Mouse (Mus musculus): ENCODE results near the gene Ddc. TPM values are rescaled to one million over a fixed set of nuclear protein-coding genes. Genes with fewer than 3 reads are reported as not detected.

The Ddc gene
- polyA plus RNA-seq, 1 experiment from 2014 or later = 114 TPM

- Histone ChIP-seq H3K9me3 (ENCODE audit: control insufficient read depth, low read length) (no peaks in the 10 kb centered on the region), H3K9ac (ENCODE audit: low read length) (no peak overlapping the region), H3K4me3 (ENCODE audit: control insufficient read depth in 1 of 2, insufficient read depth in 1 of 2, low read depth in 1 of 2, low read length in 2 of 2) (no peak overlapping the region), H3K27me3 (ENCODE audit: control insufficient read depth, insufficient read depth, low read length) (no peaks in the 10 kb centered on the region), H3K4me1 (ENCODE audit: control insufficient read depth in 2 of 2, insufficient read depth in 2 of 2, low read length in 2 of 2) (peaks cover 42 to 84% of the 10 kb centered on the region in 2 experiments), H3K27ac (replicated peaks in 1 of 2; ENCODE audit: control insufficient read depth in 1 of 2, insufficient read depth in 1 of 2, low read depth in 2 of 2, low read length in 2 of 2) (peak overlapping the region; percentile 68 to 89; a peak in 2 of 4 replicates), H3K4me2 (ENCODE audit: low read length) (no peak overlapping the region), H3K36me3 (ENCODE audit: control insufficient read depth, insufficient read depth, low read length) (no peaks in the 10 kb centered on the region)
- no peak for ATAC-seq (ENCODE audit: insufficient number of reproducible peaks, insufficient read depth, low FRiP score, low read depth)
- 65% methylated on average over 3 of the region's 3 CpGs for WGBS
Measured at GRCm38 (mm10) chr11:11876366-11876765, 21.6 kb downstream of the Ddc start.

- H3K9me3 ChIP-seq (ENCODE audit: control insufficient read depth, low read length) = no peaks in the 10 kb centered on the region
- H3K27ac ChIP-seq (replicated peaks in 1 of 2; ENCODE audit: control insufficient read depth in 1 of 2, insufficient read depth in 1 of 2, low read depth in 2 of 2, low read length in 2 of 2) = peak overlapping the region; percentile 68 to 89
- no peak overlapping the region for H3K4me3 ChIP-seq (ENCODE audit: control insufficient read depth in 1 of 2, insufficient read depth in 1 of 2, low read depth in 1 of 2, low read length in 2 of 2)
- ATAC-seq (ENCODE audit: insufficient number of reproducible peaks, insufficient read depth, low FRiP score, low read depth) = peak; percentile 64; the same call in 1 of the 2 replicates
- no peaks in the 10 kb centered on the region for H3K27me3 ChIP-seq (ENCODE audit: control insufficient read depth, insufficient read depth, low read length)
- H3K4me1 ChIP-seq (ENCODE audit: control insufficient read depth in 2 of 2, insufficient read depth in 2 of 2, low read length in 2 of 2) = peaks cover 42 to 79% of the 10 kb centered on the region in 2 experiments
- peak overlapping the region; percentile 4 for H3K4me2 ChIP-seq (ENCODE audit: low read length)
- H3K9ac ChIP-seq (ENCODE audit: low read length) = 0 out of 2 replicates have a peak overlapping the region, but pooled peaks have one; percentile 10
- 4% methylated on average over 2 of the region's 2 CpGs for WGBS
- no peaks in the 10 kb centered on the region for H3K36me3 ChIP-seq (ENCODE audit: control insufficient read depth, insufficient read depth, low read length)
Measured at GRCm38 (mm10) chr11:11875230-11875629, 22.7 kb downstream of the Ddc start.

- Histone ChIP-seq H3K4me1 (ENCODE audit: control insufficient read depth in 2 of 2, insufficient read depth in 2 of 2, low read length in 2 of 2) (peaks cover 31 to 63% of the 10 kb centered on the region in 2 experiments), H3K9me3 (ENCODE audit: control insufficient read depth, low read length) (no peaks in the 10 kb centered on the region), H3K36me3 (ENCODE audit: control insufficient read depth, insufficient read depth, low read length) (no peaks in the 10 kb centered on the region), H3K9ac (ENCODE audit: low read length) (peak overlapping the region; percentile 49), H3K27me3 (ENCODE audit: control insufficient read depth, insufficient read depth, low read length) (no peaks in the 10 kb centered on the region), H3K27ac (replicated peaks in 1 of 2; ENCODE audit: control insufficient read depth in 1 of 2, insufficient read depth in 1 of 2, low read depth in 2 of 2, low read length in 2 of 2) (peak overlapping the region; percentile 55 to 89), H3K4me3 (ENCODE audit: control insufficient read depth in 1 of 2, insufficient read depth in 1 of 2, low read depth in 1 of 2, low read length in 2 of 2) (no peak overlapping the region), H3K4me2 (ENCODE audit: low read length) (no peak overlapping the region)
- ATAC-seq (ENCODE audit: insufficient number of reproducible peaks, insufficient read depth, low FRiP score, low read depth) = no peak; the same call in 1 of the 2 replicates
- 59% methylated on average over 20 of the region's 20 CpGs for WGBS
Measured at GRCm38 (mm10) chr11:11873023-11873908, 24.7 kb downstream of the Ddc start.

- peak overlapping the region; percentile 55 to 89 for H3K27ac ChIP-seq (replicated peaks in 1 of 2; ENCODE audit: control insufficient read depth in 1 of 2, insufficient read depth in 1 of 2, low read depth in 2 of 2, low read length in 2 of 2)
- WGBS = 30% methylated on average over 3 of the region's 3 CpGs
- no peaks in the 10 kb centered on the region for H3K27me3 ChIP-seq (ENCODE audit: control insufficient read depth, insufficient read depth, low read length)
- no peaks in the 10 kb centered on the region for H3K9me3 ChIP-seq (ENCODE audit: control insufficient read depth, low read length)
- no peak for ATAC-seq (ENCODE audit: insufficient number of reproducible peaks, insufficient read depth, low FRiP score, low read depth)
- no peak overlapping the region for H3K4me3 ChIP-seq (ENCODE audit: control insufficient read depth in 1 of 2, insufficient read depth in 1 of 2, low read depth in 1 of 2, low read length in 2 of 2)
- no peaks in the 10 kb centered on the region for H3K36me3 ChIP-seq (ENCODE audit: control insufficient read depth, insufficient read depth, low read length)
- H3K4me2 ChIP-seq (ENCODE audit: low read length) = no peak overlapping the region
- peaks cover 33 to 60% of the 10 kb centered on the region in 2 experiments for H3K4me1 ChIP-seq (ENCODE audit: control insufficient read depth in 2 of 2, insufficient read depth in 2 of 2, low read length in 2 of 2)
- no peak overlapping the region for H3K9ac ChIP-seq (ENCODE audit: low read length)
Measured at GRCm38 (mm10) chr11:11872140-11872795, 25.7 kb downstream of the Ddc start.

- Histone ChIP-seq H3K36me3 (ENCODE audit: control insufficient read depth, insufficient read depth, low read length) (no peaks in the 10 kb centered on the region), H3K4me1 (ENCODE audit: control insufficient read depth in 2 of 2, insufficient read depth in 2 of 2, low read length in 2 of 2) (peaks cover 35 to 60% of the 10 kb centered on the region in 2 experiments), H3K4me2 (ENCODE audit: low read length) (no peak overlapping the region), H3K4me3 (ENCODE audit: control insufficient read depth in 1 of 2, insufficient read depth in 1 of 2, low read depth in 1 of 2, low read length in 2 of 2) (no peak overlapping the region), H3K27ac (replicated peaks in 1 of 2; ENCODE audit: control insufficient read depth in 1 of 2, insufficient read depth in 1 of 2, low read depth in 2 of 2, low read length in 2 of 2) (peak overlapping the region; percentile 60 to 89), H3K9ac (ENCODE audit: low read length) (no peak overlapping the region), H3K9me3 (ENCODE audit: control insufficient read depth, low read length) (no peaks in the 10 kb centered on the region), H3K27me3 (ENCODE audit: control insufficient read depth, insufficient read depth, low read length) (no peaks in the 10 kb centered on the region)
- no peak for ATAC-seq (ENCODE audit: insufficient number of reproducible peaks, insufficient read depth, low FRiP score, low read depth)
- WGBS = 37% methylated on average over 5 of the region's 5 CpGs
Measured at GRCm38 (mm10) chr11:11871197-11871813, 26.6 kb downstream of the Ddc start.

- peaks cover 20 to 35% of the 10 kb centered on the region in 2 experiments for H3K4me1 ChIP-seq (ENCODE audit: control insufficient read depth in 2 of 2, insufficient read depth in 2 of 2, low read length in 2 of 2)
- H3K36me3 ChIP-seq (ENCODE audit: control insufficient read depth, insufficient read depth, low read length) = no peaks in the 10 kb centered on the region
- no peak for ATAC-seq (ENCODE audit: insufficient number of reproducible peaks, insufficient read depth, low FRiP score, low read depth)
- peak overlapping the region; percentile 30 for H3K4me2 ChIP-seq (ENCODE audit: low read length)
- no peaks in the 10 kb centered on the region for H3K27me3 ChIP-seq (ENCODE audit: control insufficient read depth, insufficient read depth, low read length)
- no peak overlapping the region for H3K4me3 ChIP-seq (ENCODE audit: control insufficient read depth in 1 of 2, insufficient read depth in 1 of 2, low read depth in 1 of 2, low read length in 2 of 2)
- peak overlapping the region; percentile 27; the same call in 1 of the 2 replicates for H3K9ac ChIP-seq (ENCODE audit: low read length)
- H3K27ac ChIP-seq (replicated peaks in 1 of 2; ENCODE audit: control insufficient read depth in 1 of 2, insufficient read depth in 1 of 2, low read depth in 2 of 2, low read length in 2 of 2) = peak overlapping the region; percentile 40 to 56
- no peaks in the 10 kb centered on the region for H3K9me3 ChIP-seq (ENCODE audit: control insufficient read depth, low read length)
- WGBS = 22% methylated on average over 14 of the region's 14 CpGs
Measured at GRCm38 (mm10) chr11:11867971-11868481, 29.9 kb downstream of the Ddc start.

GRCm38 (mm10) chr11:11866696-11867095, 31.2 kb downstream of the Ddc start:
- no peak for ATAC-seq (ENCODE audit: insufficient number of reproducible peaks, insufficient read depth, low FRiP score, low read depth)
- Histone ChIP-seq H3K27ac (replicated peaks in 1 of 2; ENCODE audit: control insufficient read depth in 1 of 2, insufficient read depth in 1 of 2, low read depth in 2 of 2, low read length in 2 of 2) (peak overlapping the region; percentile 19 to 42; a peak in 2 of 4 replicates), H3K9me3 (ENCODE audit: control insufficient read depth, low read length) (no peaks in the 10 kb centered on the region), H3K4me3 (ENCODE audit: control insufficient read depth in 1 of 2, insufficient read depth in 1 of 2, low read depth in 1 of 2, low read length in 2 of 2) (no peak overlapping the region), H3K4me1 (ENCODE audit: control insufficient read depth in 2 of 2, insufficient read depth in 2 of 2, low read length in 2 of 2) (peaks cover 18 to 30% of the 10 kb centered on the region in 2 experiments), H3K9ac (ENCODE audit: low read length) (no peak overlapping the region), H3K27me3 (ENCODE audit: control insufficient read depth, insufficient read depth, low read length) (no peaks in the 10 kb centered on the region), H3K4me2 (ENCODE audit: low read length) (no peak overlapping the region), H3K36me3 (ENCODE audit: control insufficient read depth, insufficient read depth, low read length) (no peaks in the 10 kb centered on the region)
- WGBS = 52% methylated on average over 5 of the region's 5 CpGs
